Mouse (Mus musculus): ENCODE measurements around the gene Hpd. TPM values are rescaled to one million over a fixed set of nuclear protein-coding genes. Genes with fewer than 3 reads are reported as not detected.

Hpd gene
- polyA plus RNA-seq, 1 experiment from 2014 or later, result not detected

GRCm38 (mm10) chr5:123170365-123170764 lies 12.2 kb downstream of the Hpd start:
- H3K27ac ChIP-seq (ENCODE audit: low read length), result no peak overlapping the region
- no peak overlapping the region for H3K9ac ChIP-seq (replicated peaks; ENCODE audit: low read depth, low read length)
- no peak overlapping the region for H3K4me2 ChIP-seq (ENCODE audit: low read length)
- no peak for ATAC-seq
- H3K27me3 ChIP-seq (replicated peaks; ENCODE audit: control insufficient read depth, insufficient read depth, low read length), result no peaks in the 10 kb centered on the region
- H3K9me3 ChIP-seq (ENCODE audit: control insufficient read depth, low read length), result no peaks in the 10 kb centered on the region
- no peak overlapping the region for H3K4me3 ChIP-seq (replicated peaks; ENCODE audit: low read length)
- peaks cover 4% of the 10 kb centered on the region; the same call in 1 of the 2 replicates for H3K36me3 ChIP-seq (ENCODE audit: control insufficient read depth, insufficient read depth)
- 83% methylated on average over 9 of the region's 9 CpGs for WGBS
- no peaks in the 10 kb centered on the region for H3K4me1 ChIP-seq (replicated peaks; ENCODE audit: control insufficient read depth, insufficient read depth, low read length)

DNA sequence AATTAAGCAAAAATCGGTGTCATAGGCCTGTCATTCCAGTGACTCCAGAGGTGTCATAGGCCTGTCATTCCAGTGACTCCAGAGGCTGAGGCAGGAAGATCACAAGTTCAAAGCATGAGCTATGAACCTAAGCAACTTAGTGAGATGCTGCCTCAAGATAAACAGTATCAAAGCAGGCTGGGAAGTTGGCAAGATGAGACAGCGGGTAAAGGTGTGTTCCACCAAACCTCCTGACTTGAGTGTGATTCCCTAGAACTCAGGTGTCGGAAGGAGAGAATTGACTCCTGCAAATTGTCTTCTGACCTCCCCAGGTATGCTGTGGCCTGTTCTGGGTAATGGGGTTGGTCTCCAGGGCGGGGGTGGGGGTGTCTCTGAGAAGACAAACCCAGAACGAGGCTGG lies 13.2 kb downstream of the Hpd start, which contains the start of gene Psmd9:
Psmd9 (plus strand) TSS at position 130 of the 400 bp plus-strand sequence.
- H3K9me3 ChIP-seq (ENCODE audit: control insufficient read depth, low read length), result no peaks in the 10 kb centered on the region
- 84% methylated on average over 5 of the region's 5 CpGs for WGBS

DNA sequence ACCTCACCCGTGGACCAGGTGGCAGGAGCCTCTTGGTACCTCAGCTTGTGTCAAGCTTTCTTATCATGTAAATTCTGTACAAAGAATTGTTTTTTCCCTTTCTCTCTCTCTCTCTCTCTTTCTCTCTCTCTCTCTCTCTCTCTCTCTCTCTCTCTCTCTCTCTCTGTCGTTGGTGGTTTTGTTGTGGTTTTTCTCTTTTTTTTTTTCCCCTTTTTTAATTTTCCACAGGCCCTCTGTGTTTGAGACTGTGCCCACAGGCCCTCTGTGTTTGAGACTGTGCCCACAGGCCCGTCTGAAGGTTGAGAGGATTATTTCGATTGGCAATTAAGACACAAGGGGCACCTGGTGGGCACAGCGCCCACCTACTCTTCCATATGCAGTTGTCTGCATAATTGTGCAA lies 14.9 kb downstream of the Hpd start:
- H3K27ac ChIP-seq (ENCODE audit: low read length), result no peak overlapping the region
- no peaks in the 10 kb centered on the region for H3K4me1 ChIP-seq (replicated peaks; ENCODE audit: control insufficient read depth, insufficient read depth, low read length)
- H3K9ac ChIP-seq (replicated peaks; ENCODE audit: low read depth, low read length), result no peak overlapping the region
- ATAC-seq, result no peak
- no peak overlapping the region for H3K4me2 ChIP-seq (ENCODE audit: low read length)
- H3K9me3 ChIP-seq (ENCODE audit: control insufficient read depth, low read length), result no peaks in the 10 kb centered on the region
- 50% methylated on average over 5 of the region's 5 CpGs for WGBS
- peaks cover 24% of the 10 kb centered on the region for H3K36me3 ChIP-seq (ENCODE audit: control insufficient read depth, insufficient read depth)
- H3K27me3 ChIP-seq (replicated peaks; ENCODE audit: control insufficient read depth, insufficient read depth, low read length), result no peaks in the 10 kb centered on the region
- H3K4me3 ChIP-seq (replicated peaks; ENCODE audit: low read length), result no peak overlapping the region

More for the DNA sequence above, 13.2 kb downstream of the Hpd start, which contains the start of gene Psmd9:
- Histone ChIP-seq H3K27ac (ENCODE audit: low read length) (no peak within 1 kb of the TSS), H3K9ac (replicated peaks; ENCODE audit: low read depth, low read length) (no peak within 1 kb of the TSS), H3K27me3 (replicated peaks; ENCODE audit: control insufficient read depth, insufficient read depth, low read length) (no peaks in the 10 kb centered on the region), H3K36me3 (ENCODE audit: control insufficient read depth, insufficient read depth) (peaks cover 8% of the 10 kb centered on the region), H3K4me1 (replicated peaks; ENCODE audit: control insufficient read depth, insufficient read depth, low read length) (no peaks in the 10 kb centered on the region), H3K4me3 (replicated peaks; ENCODE audit: low read length) (no peak within 1 kb of the TSS), H3K4me2 (ENCODE audit: low read length) (no peak within 1 kb of the TSS)
- ATAC-seq, result no peak

- Histone ChIP-seq H3K9me3 (ENCODE audit: control insufficient read depth, low read length) (no peaks in the 10 kb centered on the region), H3K4me3 (replicated peaks; ENCODE audit: low read length) (no peak overlapping the region), H3K9ac (replicated peaks; ENCODE audit: low read depth, low read length) (no peak overlapping the region), H3K27ac (ENCODE audit: low read length) (no peak overlapping the region), H3K4me1 (replicated peaks; ENCODE audit: control insufficient read depth, insufficient read depth, low read length) (no peaks in the 10 kb centered on the region), H3K36me3 (ENCODE audit: control insufficient read depth, insufficient read depth) (peaks cover 31% of the 10 kb centered on the region), H3K27me3 (replicated peaks; ENCODE audit: control insufficient read depth, insufficient read depth, low read length) (no peaks in the 10 kb centered on the region), H3K4me2 (ENCODE audit: low read length) (no peak overlapping the region)
- WGBS, result 91% methylated on average over 10 of the region's 10 CpGs
- no peak for ATAC-seq
These were observed 16.1 kb downstream of the Hpd start for GRCm38 (mm10) chr5:123166437-123166836.

DNA sequence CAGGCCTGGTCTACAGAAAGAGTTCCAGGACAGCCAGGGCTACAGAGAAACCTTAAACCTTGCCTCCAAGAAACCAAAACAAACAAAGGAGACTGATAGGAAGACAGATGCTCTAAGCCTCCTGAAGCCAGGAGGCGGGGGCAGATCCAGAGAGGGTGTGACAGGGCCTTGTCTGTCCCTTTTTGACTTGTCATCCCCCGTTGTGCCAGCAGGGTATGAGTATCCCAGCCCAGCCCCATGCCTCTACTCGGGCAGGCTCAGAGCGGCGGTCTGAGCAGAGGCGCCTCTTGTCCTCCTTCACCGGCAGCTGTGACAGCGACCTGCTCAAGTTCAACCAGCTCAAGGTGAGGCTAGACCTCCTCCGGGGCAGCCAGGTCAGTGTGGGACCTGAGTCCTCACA lies 19.6 kb downstream of the Hpd start:
- Histone ChIP-seq H3K9ac (replicated peaks; ENCODE audit: low read depth, low read length) (no peak overlapping the region), H3K4me3 (replicated peaks; ENCODE audit: low read length) (no peak overlapping the region), H3K27ac (ENCODE audit: low read length) (no peak overlapping the region), H3K9me3 (ENCODE audit: control insufficient read depth, low read length) (no peaks in the 10 kb centered on the region), H3K4me1 (replicated peaks; ENCODE audit: control insufficient read depth, insufficient read depth, low read length) (no peaks in the 10 kb centered on the region), H3K27me3 (replicated peaks; ENCODE audit: control insufficient read depth, insufficient read depth, low read length) (no peaks in the 10 kb centered on the region), H3K4me2 (ENCODE audit: low read length) (no peak overlapping the region), H3K36me3 (ENCODE audit: control insufficient read depth, insufficient read depth) (peaks cover 56% of the 10 kb centered on the region)
- 85% methylated on average over 9 of the region's 9 CpGs for WGBS
- ATAC-seq, result no peak

- WGBS, result 91% methylated on average over 15 of the region's 15 CpGs
- no peaks in the 10 kb centered on the region for H3K27me3 ChIP-seq (replicated peaks; ENCODE audit: control insufficient read depth, insufficient read depth, low read length)
- H3K27ac ChIP-seq (ENCODE audit: low read length), result no peak overlapping the region
- no peak overlapping the region for H3K9ac ChIP-seq (replicated peaks; ENCODE audit: low read depth, low read length)
- H3K36me3 ChIP-seq (ENCODE audit: control insufficient read depth, insufficient read depth), result peaks cover 59% of the 10 kb centered on the region
- no peak overlapping the region for H3K4me3 ChIP-seq (replicated peaks; ENCODE audit: low read length)
- H3K4me2 ChIP-seq (ENCODE audit: low read length), result no peak overlapping the region
- ATAC-seq, result no peak
- H3K9me3 ChIP-seq (ENCODE audit: control insufficient read depth, low read length), result no peaks in the 10 kb centered on the region
- H3K4me1 ChIP-seq (replicated peaks; ENCODE audit: control insufficient read depth, insufficient read depth, low read length), result no peaks in the 10 kb centered on the region
These were observed 22.2 kb downstream of the Hpd start for GRCm38 (mm10) chr5:123160341-123160740.

DNA sequence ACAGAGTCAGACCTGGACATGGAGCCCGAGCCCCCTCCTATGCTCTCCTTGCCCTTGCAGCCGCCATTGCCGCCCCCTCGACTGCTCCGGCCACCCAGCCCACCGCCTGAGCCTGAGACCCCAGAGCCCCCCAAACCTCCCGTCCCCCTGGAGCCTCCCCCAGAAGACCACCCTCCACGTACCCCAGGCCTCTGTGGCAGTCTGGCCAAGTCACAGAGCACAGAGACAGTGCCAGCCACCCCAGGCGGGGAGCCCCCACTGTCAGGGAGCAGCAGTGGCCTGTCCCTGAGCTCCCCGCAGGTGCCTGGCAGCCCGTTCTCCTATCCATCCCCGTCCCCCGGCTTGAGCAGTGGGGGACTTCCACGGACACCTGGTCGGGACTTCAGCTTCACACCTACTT lies 22.7 kb downstream of the Hpd start:
- WGBS, result 95% methylated on average over 15 of the region's 15 CpGs
- Histone ChIP-seq H3K9ac (replicated peaks; ENCODE audit: low read depth, low read length) (no peak overlapping the region), H3K36me3 (ENCODE audit: control insufficient read depth, insufficient read depth) (peaks cover 59% of the 10 kb centered on the region), H3K27me3 (replicated peaks; ENCODE audit: control insufficient read depth, insufficient read depth, low read length) (no peaks in the 10 kb centered on the region), H3K4me3 (replicated peaks; ENCODE audit: low read length) (no peak overlapping the region), H3K9me3 (ENCODE audit: control insufficient read depth, low read length) (no peaks in the 10 kb centered on the region), H3K4me1 (replicated peaks; ENCODE audit: control insufficient read depth, insufficient read depth, low read length) (no peaks in the 10 kb centered on the region), H3K4me2 (ENCODE audit: low read length) (no peak overlapping the region), H3K27ac (ENCODE audit: low read length) (no peak overlapping the region)
- no peak for ATAC-seq

DNA sequence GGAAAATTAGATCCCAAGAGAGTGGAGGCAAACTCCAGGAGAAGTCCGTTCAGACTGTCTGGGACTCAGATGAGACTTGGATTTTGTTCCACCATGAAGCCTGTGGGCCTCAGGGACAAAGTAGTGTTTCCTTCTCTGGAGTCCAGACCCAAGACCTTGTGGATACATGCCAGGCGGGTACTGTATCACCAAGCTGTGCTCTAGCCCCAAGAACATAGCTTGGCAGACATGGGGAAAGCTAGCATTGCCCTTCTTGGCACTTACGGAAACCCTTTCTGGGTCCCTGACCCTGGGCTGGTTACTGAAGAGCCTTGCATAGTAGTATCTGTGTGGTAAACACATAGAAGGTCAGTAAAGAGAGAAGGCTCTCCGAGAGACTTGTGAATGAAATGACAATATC lies 23.1 kb downstream of the Hpd start:
- no peaks in the 10 kb centered on the region for H3K4me1 ChIP-seq (replicated peaks; ENCODE audit: control insufficient read depth, insufficient read depth, low read length)
- H3K27me3 ChIP-seq (replicated peaks; ENCODE audit: control insufficient read depth, insufficient read depth, low read length), result no peaks in the 10 kb centered on the region
- ATAC-seq, result no peak
- H3K9ac ChIP-seq (replicated peaks; ENCODE audit: low read depth, low read length), result no peak overlapping the region
- peaks cover 57% of the 10 kb centered on the region for H3K36me3 ChIP-seq (ENCODE audit: control insufficient read depth, insufficient read depth)
- H3K9me3 ChIP-seq (ENCODE audit: control insufficient read depth, low read length), result no peaks in the 10 kb centered on the region
- H3K4me3 ChIP-seq (replicated peaks; ENCODE audit: low read length), result no peak overlapping the region
- H3K27ac ChIP-seq (ENCODE audit: low read length), result no peak overlapping the region
- 93% methylated on average over 4 of the region's 4 CpGs for WGBS
- H3K4me2 ChIP-seq (ENCODE audit: low read length), result no peak overlapping the region

DNA sequence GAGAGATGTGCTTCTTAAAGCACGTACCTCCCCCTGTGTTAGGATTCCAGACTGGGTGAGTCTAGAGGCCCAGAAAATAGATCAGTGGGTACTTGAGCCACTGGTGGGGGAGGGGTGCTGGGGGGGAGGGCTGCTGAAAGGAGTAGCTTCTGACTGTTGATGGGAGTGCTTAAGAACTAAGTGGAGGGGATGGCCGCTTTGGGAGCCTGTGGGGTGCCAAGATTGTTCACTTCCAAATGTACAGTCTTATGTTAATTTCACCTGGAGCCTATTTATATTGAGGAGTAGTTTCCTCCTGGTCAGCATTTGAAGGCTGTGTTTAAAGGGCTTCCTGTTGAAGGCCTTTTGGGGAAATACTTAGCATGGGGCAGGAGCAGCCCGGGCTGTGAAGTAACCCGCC lies 24.6 kb downstream of the Hpd start:
- Histone ChIP-seq H3K27me3 (replicated peaks; ENCODE audit: control insufficient read depth, insufficient read depth, low read length) (no peaks in the 10 kb centered on the region), H3K9ac (replicated peaks; ENCODE audit: low read depth, low read length) (no peak overlapping the region), H3K4me3 (replicated peaks; ENCODE audit: low read length) (no peak overlapping the region), H3K36me3 (ENCODE audit: control insufficient read depth, insufficient read depth) (peaks cover 51% of the 10 kb centered on the region), H3K4me2 (ENCODE audit: low read length) (no peak overlapping the region), H3K27ac (ENCODE audit: low read length) (no peak overlapping the region), H3K4me1 (replicated peaks; ENCODE audit: control insufficient read depth, insufficient read depth, low read length) (no peaks in the 10 kb centered on the region), H3K9me3 (ENCODE audit: control insufficient read depth, low read length) (no peaks in the 10 kb centered on the region)
- no peak for ATAC-seq
- 87% methylated on average over 4 of the region's 4 CpGs for WGBS

DNA sequence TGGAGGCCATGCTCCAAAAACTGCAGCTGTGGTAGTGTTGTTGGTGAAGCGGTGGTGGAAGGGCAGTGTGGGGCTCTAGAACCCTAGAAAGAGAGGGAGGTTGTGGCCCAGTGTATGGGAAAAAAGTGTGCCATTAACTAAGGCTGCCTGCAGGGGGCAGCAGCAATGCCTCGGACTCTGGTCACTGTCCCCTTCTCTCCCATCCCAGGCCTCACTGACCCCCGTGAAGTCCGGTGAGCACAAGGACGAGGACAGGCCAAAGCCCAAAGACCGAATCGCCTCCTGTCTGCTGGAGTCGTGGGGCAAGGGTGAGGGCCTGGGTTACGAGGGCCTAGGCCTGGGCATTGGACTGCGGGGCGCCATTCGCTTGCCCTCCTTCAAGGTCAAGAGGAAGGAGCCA lies 25.8 kb downstream of the Hpd start:
- Histone ChIP-seq H3K9me3 (ENCODE audit: control insufficient read depth, low read length) (no peaks in the 10 kb centered on the region), H3K4me1 (replicated peaks; ENCODE audit: control insufficient read depth, insufficient read depth, low read length) (no peaks in the 10 kb centered on the region), H3K36me3 (ENCODE audit: control insufficient read depth, insufficient read depth) (peaks cover 51% of the 10 kb centered on the region), H3K27me3 (replicated peaks; ENCODE audit: control insufficient read depth, insufficient read depth, low read length) (no peaks in the 10 kb centered on the region), H3K4me3 (replicated peaks; ENCODE audit: low read length) (no peak overlapping the region), H3K9ac (replicated peaks; ENCODE audit: low read depth, low read length) (no peak overlapping the region), H3K27ac (ENCODE audit: low read length) (no peak overlapping the region), H3K4me2 (ENCODE audit: low read length) (no peak overlapping the region)
- WGBS, result 81% methylated on average over 12 of the region's 12 CpGs
- no peak for ATAC-seq

Measured in forebrain, embryonic 16.5 days (tissue).